Mouse (Mus musculus): ENCODE results near the gene Usp48. TPM values are rescaled to one million over a fixed set of nuclear protein-coding genes. Genes with fewer than 3 reads are reported as not detected.
A peak's percentile ranks its signal among the peaks of the same experiment; 100 is the strongest.

The Usp48 gene
- polyA plus RNA-seq, 1 experiment from 2014 or later = 44.2 TPM

DNA sequence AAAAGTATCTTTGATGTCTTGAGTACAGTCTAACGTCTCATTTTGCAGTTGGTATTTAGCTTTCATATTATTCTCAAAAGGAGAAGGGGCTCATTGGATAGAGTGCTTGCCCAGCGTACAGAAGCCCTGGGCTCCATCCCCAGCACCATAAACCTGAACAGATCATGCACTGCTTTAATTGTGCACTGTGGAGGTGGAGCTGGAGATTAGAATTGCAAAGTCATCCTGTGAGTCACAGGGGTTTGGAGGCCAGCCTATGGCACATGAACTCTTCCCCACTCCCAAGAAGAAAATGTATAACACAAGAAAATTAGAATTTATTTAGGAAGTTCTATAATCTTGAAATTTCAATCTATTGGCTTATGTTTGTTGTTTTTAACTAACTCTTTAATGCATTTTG is 49.9 kb downstream of the Usp48 start:
- Histone ChIP-seq H3K9me3 (replicated peaks) (no peaks in the 10 kb centered on the region), H3K4me2 (no peak overlapping the region), H3K9ac (no peak overlapping the region), H3K27ac (ENCODE audit: poor library complexity, severe bottlenecking) (no peak overlapping the region), H3K36me3 (peaks cover 76% of the 10 kb centered on the region), H3K27me3 (replicated peaks) (no peaks in the 10 kb centered on the region), H3K4me1 (replicated peaks) (no peaks in the 10 kb centered on the region), H3K4me3 (no peak overlapping the region)
- 80% methylated on average over 2 of the region's 2 CpGs for WGBS
- no peak for ATAC-seq (ENCODE audit: insufficient number of reproducible peaks, low FRiP score)

- no peaks in the 10 kb centered on the region for H3K27me3 ChIP-seq (replicated peaks)
- H3K4me1 ChIP-seq (replicated peaks) = no peaks in the 10 kb centered on the region
- H3K9ac ChIP-seq = no peak overlapping the region
- H3K27ac ChIP-seq (ENCODE audit: poor library complexity, severe bottlenecking) = no peak overlapping the region
- no peaks in the 10 kb centered on the region for H3K9me3 ChIP-seq (replicated peaks)
- no peak overlapping the region for H3K4me2 ChIP-seq
- H3K4me3 ChIP-seq = no peak overlapping the region
- H3K36me3 ChIP-seq = peaks cover 77% of the 10 kb centered on the region
- ATAC-seq (ENCODE audit: insufficient number of reproducible peaks, low FRiP score) = no peak
Observed at GRCm38 (mm10) chr4:137646262-137646661, 52.7 kb downstream of the Usp48 start.

GRCm38 (mm10) chr4:137647648-137648047 is 54.1 kb downstream of the Usp48 start:
- Histone ChIP-seq H3K36me3 (peaks cover 90% of the 10 kb centered on the region), H3K27ac (ENCODE audit: poor library complexity, severe bottlenecking) (no peak overlapping the region), H3K4me1 (replicated peaks) (no peaks in the 10 kb centered on the region), H3K27me3 (replicated peaks) (no peaks in the 10 kb centered on the region), H3K4me2 (no peak overlapping the region), H3K9ac (no peak overlapping the region), H3K4me3 (no peak overlapping the region), H3K9me3 (replicated peaks) (no peaks in the 10 kb centered on the region)
- ATAC-seq (ENCODE audit: insufficient number of reproducible peaks, low FRiP score) = no peak
- 86% methylated on average over 6 of the region's 6 CpGs for WGBS

- no peak for ATAC-seq (ENCODE audit: insufficient number of reproducible peaks, low FRiP score)
- Histone ChIP-seq H3K27me3 (replicated peaks) (no peaks in the 10 kb centered on the region), H3K36me3 (peaks cover 92% of the 10 kb centered on the region), H3K9ac (no peak overlapping the region), H3K27ac (ENCODE audit: poor library complexity, severe bottlenecking) (no peak overlapping the region), H3K4me3 (no peak overlapping the region), H3K4me2 (no peak overlapping the region), H3K4me1 (replicated peaks) (no peaks in the 10 kb centered on the region), H3K9me3 (replicated peaks) (no peaks in the 10 kb centered on the region)
- WGBS = 89% methylated on average over 9 of the region's 9 CpGs
Observed at GRCm38 (mm10) chr4:137648230-137648629, 54.7 kb downstream of the Usp48 start.

DNA sequence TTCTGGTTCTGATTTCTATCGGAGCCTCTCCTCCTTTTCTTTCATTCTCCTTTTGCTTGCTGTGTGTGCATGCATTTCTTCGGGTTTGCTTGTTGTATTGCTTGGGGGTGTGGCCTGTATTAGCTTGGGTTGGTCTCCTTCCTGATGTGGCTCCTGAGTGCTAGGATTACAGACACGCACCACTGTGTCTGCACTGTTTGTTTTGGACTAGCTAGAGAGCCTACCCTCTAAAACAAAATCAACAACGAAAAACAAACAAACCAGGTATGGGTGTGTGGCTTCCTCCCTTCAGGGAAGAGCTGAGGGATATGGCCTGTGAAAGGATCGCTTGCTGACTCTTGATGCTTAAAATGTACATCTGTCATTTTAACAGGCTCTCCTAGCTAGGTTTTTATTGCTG is 57.4 kb downstream of the Usp48 start:
- Histone ChIP-seq H3K4me2 (no peak overlapping the region), H3K9ac (no peak overlapping the region), H3K4me1 (replicated peaks) (no peaks in the 10 kb centered on the region), H3K36me3 (peaks cover 95% of the 10 kb centered on the region), H3K27me3 (replicated peaks) (no peaks in the 10 kb centered on the region), H3K4me3 (no peak overlapping the region), H3K9me3 (replicated peaks) (no peaks in the 10 kb centered on the region), H3K27ac (ENCODE audit: poor library complexity, severe bottlenecking) (no peak overlapping the region)
- WGBS = 85% methylated on average over 5 of the region's 5 CpGs
- ATAC-seq (ENCODE audit: insufficient number of reproducible peaks, low FRiP score) = no peak

- no peak for ATAC-seq (ENCODE audit: insufficient number of reproducible peaks, low FRiP score)
- no peaks in the 10 kb centered on the region for H3K4me1 ChIP-seq (replicated peaks)
- H3K9me3 ChIP-seq (replicated peaks) = no peaks in the 10 kb centered on the region
- H3K27me3 ChIP-seq (replicated peaks) = no peaks in the 10 kb centered on the region
- H3K36me3 ChIP-seq = peaks cover 97% of the 10 kb centered on the region
- no peak overlapping the region for H3K4me2 ChIP-seq
- H3K9ac ChIP-seq = no peak overlapping the region
- 92% methylated on average over 5 of the region's 5 CpGs for WGBS
- no peak overlapping the region for H3K27ac ChIP-seq (ENCODE audit: poor library complexity, severe bottlenecking)
- no peak overlapping the region for H3K4me3 ChIP-seq
Observed at GRCm38 (mm10) chr4:137652835-137653346, 59.3 kb downstream of the Usp48 start.

DNA sequence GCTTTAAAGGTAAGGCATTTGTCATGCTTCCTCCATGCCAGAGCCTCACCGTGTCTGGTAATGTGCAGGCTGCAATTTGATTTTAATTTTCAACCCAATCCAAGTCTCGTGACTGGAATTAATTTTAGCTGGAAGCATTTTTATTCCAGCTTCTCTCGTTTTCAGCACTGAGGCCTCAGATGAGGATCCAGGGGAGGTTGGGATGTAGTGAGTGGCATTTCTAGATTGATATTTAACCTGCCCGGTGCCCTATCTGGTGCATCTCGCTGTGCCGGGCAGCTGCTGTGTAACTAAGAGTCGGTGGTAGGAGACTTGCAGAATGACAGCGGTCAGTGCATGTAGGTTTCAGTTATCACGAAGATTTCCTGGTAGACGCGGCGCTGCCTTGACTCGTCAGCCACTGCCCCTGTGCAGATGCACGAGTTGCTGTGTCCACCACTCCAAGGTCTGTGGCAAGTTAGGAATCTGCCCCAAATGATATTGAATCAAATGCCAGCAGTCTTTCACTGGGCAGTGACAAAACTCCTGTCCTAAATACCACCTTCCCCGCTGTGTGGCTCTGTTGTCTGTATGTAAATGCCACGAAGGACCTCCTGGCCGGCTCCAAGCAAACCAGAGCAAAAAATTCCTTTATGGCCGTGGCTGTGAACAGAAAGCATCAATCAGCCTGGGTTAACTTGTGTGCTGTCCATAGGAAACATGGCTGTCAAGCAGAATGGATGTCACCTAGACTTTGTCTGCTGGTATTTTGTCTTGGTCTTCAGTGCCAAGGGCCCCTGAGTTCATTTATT is 61.9 kb downstream of the Usp48 start:
- no peak overlapping the region for H3K27ac ChIP-seq (ENCODE audit: poor library complexity, severe bottlenecking)
- no peak overlapping the region for H3K4me3 ChIP-seq
- H3K4me1 ChIP-seq (replicated peaks) = peaks cover 3% of the 10 kb centered on the region
- no peaks in the 10 kb centered on the region for H3K27me3 ChIP-seq (replicated peaks)
- 91% methylated on average over 18 of the region's 18 CpGs for WGBS
- ATAC-seq (ENCODE audit: insufficient number of reproducible peaks, low FRiP score) = no peak
- no peak overlapping the region for H3K4me2 ChIP-seq
- H3K9ac ChIP-seq = no peak overlapping the region
- H3K36me3 ChIP-seq = peaks cover 76% of the 10 kb centered on the region
- no peaks in the 10 kb centered on the region for H3K9me3 ChIP-seq (replicated peaks)

GRCm38 (mm10) chr4:137657674-137658073 is 64.1 kb downstream of the Usp48 start:
- Histone ChIP-seq H3K9me3 (replicated peaks) (no peaks in the 10 kb centered on the region), H3K9ac (no peak overlapping the region), H3K4me3 (no peak overlapping the region), H3K36me3 (peaks cover 53% of the 10 kb centered on the region), H3K27ac (ENCODE audit: poor library complexity, severe bottlenecking) (no peak overlapping the region), H3K4me1 (replicated peaks) (peaks cover 12% of the 10 kb centered on the region), H3K4me2 (no peak overlapping the region), H3K27me3 (replicated peaks) (no peaks in the 10 kb centered on the region)
- WGBS = 88% methylated on average over 8 of the region's 8 CpGs
- no peak for ATAC-seq (ENCODE audit: insufficient number of reproducible peaks, low FRiP score)

- no peak overlapping the region for H3K9ac ChIP-seq
- H3K36me3 ChIP-seq = peaks cover 36% of the 10 kb centered on the region
- peaks cover 15% of the 10 kb centered on the region for H3K4me1 ChIP-seq (replicated peaks)
- no peak overlapping the region for H3K27ac ChIP-seq (ENCODE audit: poor library complexity, severe bottlenecking)
- no peak overlapping the region for H3K4me3 ChIP-seq
- ATAC-seq (ENCODE audit: insufficient number of reproducible peaks, low FRiP score) = no peak
- WGBS = 79% methylated on average over 4 of the region's 4 CpGs
- H3K27me3 ChIP-seq (replicated peaks) = peaks cover 14% of the 10 kb centered on the region
- H3K4me2 ChIP-seq = no peak overlapping the region
- no peaks in the 10 kb centered on the region for H3K9me3 ChIP-seq (replicated peaks)
Observed at GRCm38 (mm10) chr4:137659541-137659940, 66.0 kb downstream of the Usp48 start.

DNA sequence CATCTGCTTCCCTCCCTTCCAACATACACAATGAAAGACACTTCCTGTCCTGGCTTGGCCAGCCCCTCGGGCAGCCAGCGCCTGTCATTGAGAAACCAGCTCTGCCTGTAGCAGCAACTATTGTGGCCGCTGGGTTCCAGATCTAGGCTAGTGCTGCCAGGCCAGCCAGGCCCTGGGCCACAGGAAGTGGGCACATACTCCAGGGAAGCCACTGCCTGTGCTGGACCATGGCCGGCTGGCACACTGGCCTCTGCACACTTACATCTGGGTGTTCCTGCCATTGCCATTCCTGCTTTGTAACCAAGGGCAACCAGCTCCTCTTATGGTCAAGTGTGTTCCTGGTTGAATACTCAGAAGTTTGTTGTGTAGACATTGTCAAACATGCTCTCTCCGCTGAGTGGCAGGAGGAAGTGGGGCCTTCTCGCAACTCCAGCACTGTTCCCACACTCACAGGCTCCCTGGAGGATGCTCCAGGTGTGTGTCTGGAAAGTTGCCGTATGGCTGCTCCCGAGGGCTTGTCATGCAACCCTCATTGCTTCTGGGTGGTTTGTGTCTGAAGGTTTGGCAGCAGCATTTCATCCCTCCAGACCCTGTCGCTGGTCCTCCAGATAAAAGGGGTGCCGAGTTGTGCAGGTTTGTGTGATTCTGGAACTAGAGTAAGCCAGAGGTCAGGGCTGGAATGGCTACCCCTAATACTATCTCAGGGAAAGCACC is 67.0 kb downstream of the Usp48 start:
- H3K9me3 ChIP-seq (replicated peaks) = no peaks in the 10 kb centered on the region
- H3K27ac ChIP-seq (ENCODE audit: poor library complexity, severe bottlenecking) = no peak overlapping the region
- no peak overlapping the region for H3K4me2 ChIP-seq
- H3K36me3 ChIP-seq = peaks cover 26% of the 10 kb centered on the region
- no peak overlapping the region for H3K4me3 ChIP-seq
- ATAC-seq (ENCODE audit: insufficient number of reproducible peaks, low FRiP score) = peak; percentile 60; the same call in 1 of the 2 replicates
- H3K27me3 ChIP-seq (replicated peaks) = peaks cover 23% of the 10 kb centered on the region
- H3K4me1 ChIP-seq (replicated peaks) = peaks cover 21% of the 10 kb centered on the region
- H3K9ac ChIP-seq = no peak overlapping the region
- 62% methylated on average over 10 of the region's 10 CpGs for WGBS

- peaks cover 21% of the 10 kb centered on the region for H3K4me1 ChIP-seq (replicated peaks)
Observed at GRCm38 (mm10) chr4:137661078-137661450, 67.5 kb downstream of the Usp48 start.

More at GRCm38 (mm10) chr4:137661078-137661450, 67.5 kb downstream of the Usp48 start:
- ATAC-seq (ENCODE audit: insufficient number of reproducible peaks, low FRiP score) = no peak
- 63% methylated on average over 2 of the region's 2 CpGs for WGBS
- Histone ChIP-seq H3K9me3 (replicated peaks) (no peaks in the 10 kb centered on the region), H3K27ac (ENCODE audit: poor library complexity, severe bottlenecking) (no peak overlapping the region), H3K9ac (no peak overlapping the region), H3K36me3 (peaks cover 21% of the 10 kb centered on the region), H3K4me2 (no peak overlapping the region), H3K27me3 (replicated peaks) (peaks cover 29% of the 10 kb centered on the region), H3K4me3 (no peak overlapping the region)
